Mouse (Mus musculus): ENCODE data around the gene Kalrn. TPM values are rescaled to one million over a fixed set of nuclear protein-coding genes. Genes with fewer than 3 reads are reported as not detected.

The Kalrn gene
- polyA plus RNA-seq, 1 experiment from 2014 or later: 23.7 TPM

GRCm38 (mm10) chr16:33934701-33935406 is 638.5 kb downstream of the Kalrn start:
- H3K4me1 ChIP-seq: peaks cover 30% of the 10 kb centered on the region
- WGBS: 51% methylated on average over 5 of the region's 5 CpGs
- no peaks in the 10 kb centered on the region for H3K36me3 ChIP-seq
- no peak overlapping the region for H3K9ac ChIP-seq (replicated peaks)
- H3K4me2 ChIP-seq: no peak overlapping the region
- H3K9me3 ChIP-seq (replicated peaks): no peaks in the 10 kb centered on the region
- no peaks in the 10 kb centered on the region for H3K27me3 ChIP-seq (replicated peaks)
- no peak for ATAC-seq (ENCODE audit: low FRiP score)
- H3K27ac ChIP-seq (replicated peaks): peak overlapping the region; percentile 48
- H3K4me3 ChIP-seq (replicated peaks): no peak overlapping the region

GRCm38 (mm10) chr16:33933411-33933810 is 639.9 kb downstream of the Kalrn start:
- no peak overlapping the region for H3K27ac ChIP-seq (replicated peaks)
- no peak overlapping the region for H3K9ac ChIP-seq (replicated peaks)
- no peak overlapping the region for H3K4me2 ChIP-seq
- H3K4me3 ChIP-seq (replicated peaks): no peak overlapping the region
- WGBS: 95% methylated on average over 11 of the region's 11 CpGs
- ATAC-seq (ENCODE audit: low FRiP score): no peak
- H3K36me3 ChIP-seq: no peaks in the 10 kb centered on the region
- no peaks in the 10 kb centered on the region for H3K27me3 ChIP-seq (replicated peaks)
- H3K4me1 ChIP-seq: peaks cover 26% of the 10 kb centered on the region
- H3K9me3 ChIP-seq (replicated peaks): no peaks in the 10 kb centered on the region

GRCm38 (mm10) chr16:33932126-33932525 is 641.2 kb downstream of the Kalrn start:
- H3K36me3 ChIP-seq: no peaks in the 10 kb centered on the region
- H3K9me3 ChIP-seq (replicated peaks): no peaks in the 10 kb centered on the region
- no peak overlapping the region for H3K4me2 ChIP-seq
- H3K27ac ChIP-seq (replicated peaks): no peak overlapping the region
- 71% methylated on average over 5 of the region's 5 CpGs for WGBS
- no peak overlapping the region for H3K9ac ChIP-seq (replicated peaks)
- H3K4me1 ChIP-seq: peaks cover 17% of the 10 kb centered on the region
- no peaks in the 10 kb centered on the region for H3K27me3 ChIP-seq (replicated peaks)
- no peak for ATAC-seq (ENCODE audit: low FRiP score)
- H3K4me3 ChIP-seq (replicated peaks): no peak overlapping the region

GRCm38 (mm10) chr16:33931682-33932081 is 641.6 kb downstream of the Kalrn start:
- Histone ChIP-seq H3K4me1 (peaks cover 17% of the 10 kb centered on the region), H3K27ac (replicated peaks) (no peak overlapping the region), H3K36me3 (no peaks in the 10 kb centered on the region), H3K4me2 (no peak overlapping the region), H3K9me3 (replicated peaks) (no peaks in the 10 kb centered on the region), H3K9ac (replicated peaks) (no peak overlapping the region), H3K27me3 (replicated peaks) (no peaks in the 10 kb centered on the region), H3K4me3 (replicated peaks) (no peak overlapping the region)
- WGBS: 61% methylated on average over 2 of the region's 2 CpGs
- no peak for ATAC-seq (ENCODE audit: low FRiP score)

- Histone ChIP-seq H3K4me1 (peaks cover 17% of the 10 kb centered on the region), H3K4me3 (replicated peaks) (no peak overlapping the region), H3K36me3 (no peaks in the 10 kb centered on the region), H3K27ac (replicated peaks) (no peak overlapping the region), H3K9me3 (replicated peaks) (no peaks in the 10 kb centered on the region), H3K9ac (replicated peaks) (no peak overlapping the region), H3K4me2 (no peak overlapping the region), H3K27me3 (replicated peaks) (no peaks in the 10 kb centered on the region)
- ATAC-seq (ENCODE audit: low FRiP score): no peak
- 94% methylated on average over 6 of the region's 6 CpGs for WGBS
These were observed 642.5 kb downstream of the Kalrn start for GRCm38 (mm10) chr16:33930785-33931184.

- H3K4me2 ChIP-seq: no peak overlapping the region
- no peaks in the 10 kb centered on the region for H3K9me3 ChIP-seq (replicated peaks)
- H3K4me1 ChIP-seq: peaks cover 8% of the 10 kb centered on the region
- no peaks in the 10 kb centered on the region for H3K27me3 ChIP-seq (replicated peaks)
- H3K36me3 ChIP-seq: no peaks in the 10 kb centered on the region
- WGBS: 65% methylated on average over 9 of the region's 9 CpGs
- H3K4me3 ChIP-seq (replicated peaks): no peak overlapping the region
- no peak overlapping the region for H3K9ac ChIP-seq (replicated peaks)
- ATAC-seq (ENCODE audit: low FRiP score): no peak
- no peak overlapping the region for H3K27ac ChIP-seq (replicated peaks)
These were observed 644.4 kb downstream of the Kalrn start for GRCm38 (mm10) chr16:33928788-33929462.

GRCm38 (mm10) chr16:33927263-33927824 is 646.0 kb downstream of the Kalrn start:
- no peaks in the 10 kb centered on the region for H3K36me3 ChIP-seq
- ATAC-seq (ENCODE audit: low FRiP score): no peak
- H3K9me3 ChIP-seq (replicated peaks): no peaks in the 10 kb centered on the region
- H3K4me3 ChIP-seq (replicated peaks): no peak overlapping the region
- H3K27me3 ChIP-seq (replicated peaks): no peaks in the 10 kb centered on the region
- H3K27ac ChIP-seq (replicated peaks): no peak overlapping the region
- peaks cover 13% of the 10 kb centered on the region for H3K4me1 ChIP-seq
- 83% methylated on average over 6 of the region's 6 CpGs for WGBS
- no peak overlapping the region for H3K9ac ChIP-seq (replicated peaks)
- H3K4me2 ChIP-seq: no peak overlapping the region

- Histone ChIP-seq H3K27ac (replicated peaks) (no peak overlapping the region), H3K9me3 (replicated peaks) (no peaks in the 10 kb centered on the region), H3K4me2 (no peak overlapping the region), H3K4me1 (peaks cover 20% of the 10 kb centered on the region), H3K9ac (replicated peaks) (no peak overlapping the region), H3K36me3 (no peaks in the 10 kb centered on the region), H3K4me3 (replicated peaks) (no peak overlapping the region), H3K27me3 (replicated peaks) (no peaks in the 10 kb centered on the region)
- 93% methylated on average over 8 of the region's 8 CpGs for WGBS
- ATAC-seq (ENCODE audit: low FRiP score): no peak
These were observed 649.6 kb downstream of the Kalrn start for GRCm38 (mm10) chr16:33923758-33924157.

GRCm38 (mm10) chr16:33923001-33923316 is 650.4 kb downstream of the Kalrn start:
- no peak for ATAC-seq (ENCODE audit: low FRiP score)
- 46% methylated on average over 5 of the region's 5 CpGs for whole genome bisulfite sequencing
- H3K4me2 ChIP-seq: no peak overlapping the region
- no peaks in the 10 kb centered on the region for H3K9me3 ChIP-seq (replicated peaks)
- no peak overlapping the region for H3K9ac ChIP-seq (replicated peaks)
- no peaks in the 10 kb centered on the region for H3K27me3 ChIP-seq (replicated peaks)
- H3K4me3 ChIP-seq (replicated peaks): no peak overlapping the region
- H3K4me1 ChIP-seq: peaks cover 20% of the 10 kb centered on the region
- H3K36me3 ChIP-seq: no peaks in the 10 kb centered on the region
- peak overlapping the region; percentile 54 for H3K27ac ChIP-seq (replicated peaks)

GRCm38 (mm10) chr16:33922111-33923000 is 651.0 kb downstream of the Kalrn start:
- Histone ChIP-seq H3K27ac (replicated peaks) (peak overlapping the region; percentile 54), H3K9ac (replicated peaks) (no peak overlapping the region), H3K36me3 (no peaks in the 10 kb centered on the region), H3K4me1 (peaks cover 26% of the 10 kb centered on the region), H3K9me3 (replicated peaks) (no peaks in the 10 kb centered on the region), H3K27me3 (replicated peaks) (no peaks in the 10 kb centered on the region), H3K4me3 (replicated peaks) (no peak overlapping the region), H3K4me2 (no peak overlapping the region)
- ATAC-seq (ENCODE audit: low FRiP score): peak; percentile 77
- WGBS: 35% methylated on average over 18 of the region's 18 CpGs

GRCm38 (mm10) chr16:33921514-33921913 is 651.8 kb downstream of the Kalrn start:
- Histone ChIP-seq H3K9me3 (replicated peaks) (no peaks in the 10 kb centered on the region), H3K4me3 (replicated peaks) (no peak overlapping the region), H3K4me1 (peaks cover 35% of the 10 kb centered on the region), H3K27ac (replicated peaks) (no peak overlapping the region), H3K27me3 (replicated peaks) (no peaks in the 10 kb centered on the region), H3K36me3 (no peaks in the 10 kb centered on the region), H3K4me2 (no peak overlapping the region), H3K9ac (replicated peaks) (no peak overlapping the region)
- ATAC-seq (ENCODE audit: low FRiP score): no peak
- 80% methylated on average over 5 of the region's 5 CpGs for WGBS

Measured in neural tube, embryonic 15.5 days (tissue).